Mouse (Mus musculus): Measurements from ENCODE around the gene Olfr1140. TPM values are rescaled to one million over a fixed set of nuclear protein-coding genes. Genes with fewer than 3 reads are reported as not detected.

Olfr1140 gene
- polyA plus RNA-seq (2012; rRNA removed): not detected in 2 replicates

DNA sequence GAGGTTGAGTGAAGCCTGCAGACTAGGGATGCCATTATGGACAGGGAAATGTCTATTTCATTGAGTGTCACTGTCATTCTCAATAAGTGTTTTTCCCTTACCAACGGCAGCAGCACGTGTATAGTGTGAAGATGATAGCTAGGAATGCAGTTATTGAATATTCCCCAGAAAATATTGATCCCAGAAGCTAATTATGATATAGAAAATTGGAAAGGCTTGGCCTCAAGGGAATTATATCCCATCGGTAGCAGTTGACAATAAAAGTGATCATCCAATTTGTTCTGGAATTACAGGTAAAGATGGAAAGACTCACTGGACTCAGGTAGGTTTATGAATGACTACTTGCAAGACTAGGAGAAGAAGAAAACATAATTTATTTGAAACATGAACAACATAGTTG is at the start of gene Olfr1140:
Gene Olfr1140 (plus strand): TSS at position 301 of the 400 bp plus-strand sequence.

DNA sequence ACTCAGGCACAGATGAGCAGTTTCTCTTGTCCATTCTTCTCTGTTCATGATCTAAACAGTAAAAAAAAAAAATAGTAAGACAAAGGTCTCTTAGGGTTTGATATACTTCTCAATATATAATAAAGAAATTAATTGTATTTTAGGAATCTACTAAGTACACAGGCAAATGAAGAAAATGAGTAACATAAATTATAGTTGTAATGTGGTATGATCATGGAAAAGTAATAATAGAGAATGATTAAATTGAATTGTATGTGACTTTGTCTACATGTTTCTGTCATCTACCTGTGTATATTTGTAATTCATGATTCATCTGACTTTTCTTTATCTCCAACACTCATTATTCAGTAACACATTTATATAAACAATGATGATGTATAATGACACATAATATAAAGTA is 49.7 kb upstream of the Olfr1140 start, which contains the start of gene Olfr1136:
Gene Olfr1136 (minus strand): TSS at position 101 of the 400 bp plus-strand sequence.

DNA sequence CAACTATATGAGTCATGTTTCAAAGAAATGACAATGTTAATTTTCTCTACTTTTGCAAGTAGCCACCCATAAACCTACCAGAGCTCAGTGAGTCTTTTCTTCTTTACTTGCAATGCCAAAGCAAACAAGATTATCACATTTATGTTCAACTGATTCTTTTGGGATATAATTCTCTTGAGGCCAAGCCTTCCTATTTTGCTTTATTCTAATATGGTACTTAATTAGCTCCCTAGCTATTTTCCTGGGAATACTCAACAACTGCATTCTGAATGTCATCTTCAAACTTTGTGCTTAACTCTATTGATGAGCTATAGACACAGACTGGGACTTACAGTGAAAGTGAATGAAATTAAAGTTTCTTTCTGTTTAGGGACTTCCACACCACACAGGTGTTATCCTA is 30.5 kb upstream of the Olfr1140 start, which contains the start of gene Olfr1137:
Gene Olfr1137 (minus strand): TSS at position 101 of the 400 bp plus-strand sequence.

DNA sequence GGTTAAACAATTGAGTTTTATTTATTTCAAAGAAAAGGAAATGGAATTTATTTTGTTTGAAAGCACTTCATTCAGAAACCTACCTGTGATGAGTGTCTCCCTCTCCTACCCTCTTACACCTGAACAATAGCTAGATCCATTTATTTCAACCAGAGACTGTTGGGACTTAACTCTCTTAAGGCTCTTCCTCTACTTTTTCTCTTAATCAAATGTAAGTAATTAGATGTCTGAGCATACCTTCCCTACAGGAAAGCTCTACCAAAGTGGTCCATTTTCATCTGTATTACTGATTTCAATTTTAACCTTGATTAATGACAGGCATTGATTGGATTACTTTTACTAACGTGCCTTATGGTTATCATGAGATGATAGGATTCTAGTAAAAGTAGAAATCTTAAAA is 3.7 kb upstream of the Olfr1140 start, which contains the start of gene Olfr1138:
Gene Olfr1138 (minus strand): TSS at position 101 of the 400 bp plus-strand sequence.

DNA sequence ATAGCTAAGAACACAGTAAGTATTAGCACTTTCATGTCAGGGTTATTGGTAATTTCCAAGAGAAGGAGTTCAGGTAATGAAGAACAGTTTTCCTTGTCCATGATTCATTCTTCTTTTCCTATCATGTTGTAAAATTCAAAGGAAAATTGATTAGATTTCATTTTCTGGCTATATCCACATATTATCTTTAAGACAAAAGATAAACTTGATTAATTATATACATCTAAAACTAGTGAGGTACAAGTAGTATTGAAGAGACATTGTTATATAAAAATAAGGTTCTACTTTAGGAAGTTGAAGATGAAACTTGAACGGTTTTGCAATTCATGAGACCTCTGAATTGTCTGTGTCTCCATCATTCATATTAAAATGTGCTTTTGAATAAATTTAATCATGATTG is 10.3 kb downstream of the Olfr1140 start, which contains the start of gene Olfr1141:
Gene Olfr1141 (minus strand): TSS at position 101 of the 400 bp plus-strand sequence.

DNA sequence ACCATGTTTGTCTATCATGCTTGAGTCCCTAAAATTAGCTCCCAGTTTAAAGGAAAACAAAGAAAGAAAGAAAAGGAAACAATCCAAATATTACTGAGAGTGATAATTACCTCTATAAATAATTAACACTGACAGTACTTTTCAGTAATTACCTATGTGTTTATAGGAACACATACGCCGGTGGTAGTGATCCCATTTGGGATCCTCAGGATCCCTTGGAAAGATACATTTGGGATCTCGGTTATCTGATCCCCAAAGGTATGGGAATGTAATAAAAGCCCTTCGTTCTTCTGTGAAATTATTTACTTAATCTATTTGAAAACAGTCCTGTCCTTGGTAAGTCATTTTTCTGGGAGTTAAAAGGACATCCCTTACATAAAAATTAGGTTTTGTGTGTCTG is 35.6 kb downstream of the Olfr1140 start, which contains the start of gene Olfr152:
Gene Olfr152 (plus strand): TSS at position 301 of the 400 bp plus-strand sequence.

Other genes with a start within 250 kb of the Olfr1140 start
- not detected in 2 replicates for gene Pramel7, start 246.7 kb upstream of the Olfr1140 start, polyA plus RNA-seq (2012; rRNA removed)
- gene Pramel6, start 237.2 kb upstream of the Olfr1140 start, polyA plus RNA-seq (2012; rRNA removed): not detected in 2 replicates
- gene Olfr153, start 212.0 kb upstream of the Olfr1140 start, polyA plus RNA-seq (2012; rRNA removed): not detected in 2 replicates
- gene Olfr1128, start 198.2 kb upstream of the Olfr1140 start, polyA plus RNA-seq (2012; rRNA removed): not detected in 2 replicates
- gene Olfr1129, start 169.8 kb upstream of the Olfr1140 start, polyA plus RNA-seq (2012; rRNA removed): not detected in 2 replicates
- gene Olfr1130, start 137.5 kb upstream of the Olfr1140 start, polyA plus RNA-seq (2012; rRNA removed): not detected in 2 replicates
- gene Olfr1131, start 116.6 kb upstream of the Olfr1140 start, polyA plus RNA-seq (2012; rRNA removed): not detected in 2 replicates
- gene Olfr1132, start 106.2 kb upstream of the Olfr1140 start, polyA plus RNA-seq (2012; rRNA removed): not detected in 2 replicates
- not detected in 2 replicates for gene Olfr1133, start 96.4 kb upstream of the Olfr1140 start, polyA plus RNA-seq (2012; rRNA removed)
- gene Olfr1134, start 85.3 kb upstream of the Olfr1140 start, polyA plus RNA-seq (2012; rRNA removed): not detected in 2 replicates
- gene Olfr1135, start 70.1 kb upstream of the Olfr1140 start, polyA plus RNA-seq (2012; rRNA removed): not detected in 2 replicates
- gene Olfr1136, start 49.8 kb upstream of the Olfr1140 start, polyA plus RNA-seq (2012; rRNA removed): not detected in 2 replicates
- not detected in 2 replicates for gene Olfr1137, start 30.6 kb upstream of the Olfr1140 start, polyA plus RNA-seq (2012; rRNA removed)
- gene Olfr1138, start 3.8 kb upstream of the Olfr1140 start, polyA plus RNA-seq (2012; rRNA removed): not detected in 2 replicates
- gene Olfr1141, start 10.2 kb downstream of the Olfr1140 start, polyA plus RNA-seq (2012; rRNA removed): not detected in 2 replicates
- not detected in 2 replicates for gene Olfr152, start 35.7 kb downstream of the Olfr1140 start, polyA plus RNA-seq (2012; rRNA removed)
- gene Olfr1143, start 56.8 kb downstream of the Olfr1140 start, polyA plus RNA-seq (2012; rRNA removed): not detected in 2 replicates
- not detected in 2 replicates for gene Olfr1145, start 66.1 kb downstream of the Olfr1140 start, polyA plus RNA-seq (2012; rRNA removed)
- gene Olfr1148, start 86.8 kb downstream of the Olfr1140 start, polyA plus RNA-seq (2012; rRNA removed): not detected in 2 replicates
- gene Olfr1150-ps1, start 100.2 kb downstream of the Olfr1140 start, polyA plus RNA-seq (2012; rRNA removed): not detected in 2 replicates
- gene Olfr1151, start 112.1 kb downstream of the Olfr1140 start, polyA plus RNA-seq (2012; rRNA removed): not detected in 2 replicates
- gene Olfr1152, start 122.7 kb downstream of the Olfr1140 start, polyA plus RNA-seq (2012; rRNA removed): 0.01 TPM in 2 replicates
- not detected in 2 replicates for gene Olfr1153, start 151.2 kb downstream of the Olfr1140 start, polyA plus RNA-seq (2012; rRNA removed)
- gene Olfr1154, start 161.4 kb downstream of the Olfr1140 start, polyA plus RNA-seq (2012; rRNA removed): not detected in 2 replicates
- not detected in 2 replicates for gene Olfr1155, start 201.4 kb downstream of the Olfr1140 start, polyA plus RNA-seq (2012; rRNA removed)
- not detected in 2 replicates for gene Olfr1156, start 209.3 kb downstream of the Olfr1140 start, polyA plus RNA-seq (2012; rRNA removed)
- gene Olfr1157, start 224.5 kb downstream of the Olfr1140 start, polyA plus RNA-seq (2012; rRNA removed): not detected in 2 replicates
- gene Olfr74, start 230.9 kb downstream of the Olfr1140 start, polyA plus RNA-seq (2012; rRNA removed): not detected in 2 replicates
- gene Olfr1158, start 246.4 kb downstream of the Olfr1140 start, polyA plus RNA-seq (2012; rRNA removed): not detected in 2 replicates